Mouse (Mus musculus): ENCODE data around the gene Tab1. TPM values are rescaled to one million over a fixed set of nuclear protein-coding genes. Genes with fewer than 3 reads are reported as not detected.
"Not testable (repeated sequence)": the region's sequence is repeated elsewhere in the genome, so short reads cannot be mapped to it uniquely, and the experiment has no call there.

The Tab1 gene
- polyA plus RNA-seq, 1 experiment from 2014 or later, result 32.3 TPM

DNA sequence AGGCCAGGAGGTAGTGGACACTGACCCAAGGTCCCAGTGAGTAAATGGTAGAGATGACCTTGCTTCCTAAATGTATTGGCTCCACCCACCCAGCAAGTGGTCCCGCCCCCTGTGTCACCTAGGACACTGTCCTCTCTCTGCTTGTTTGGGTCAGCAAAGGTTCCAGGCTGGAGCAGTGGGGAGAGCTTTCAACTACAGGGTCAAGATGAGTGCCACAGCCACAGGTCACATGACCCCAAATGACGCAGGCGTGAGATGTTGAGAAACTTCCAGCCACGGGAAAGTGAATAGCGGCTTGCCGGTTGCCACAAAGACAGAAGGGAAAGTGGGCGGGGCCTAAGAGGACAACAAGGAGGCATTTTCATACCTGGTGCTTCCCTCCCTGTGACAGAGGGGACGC is 15.8 kb upstream of the Tab1 start:
- ChIA-PET POLR2A (no interaction called here), CTCF (no interaction called here)
- DNase-seq (ENCODE audit: low read depth, low spot score) (no peak), ATAC-seq (no peak)
- in situ Hi-C loops (cut with MboI; ENCODE audit: low pct_unique_long_range_greater_than_20kb), result no loop called here
- TF ChIP-seq CTCF (IDR thresholded peaks at IDR 0.05), result no peak
- no peaks in the 10 kb centered on the region for H3K27me3 ChIP-seq

DNA sequence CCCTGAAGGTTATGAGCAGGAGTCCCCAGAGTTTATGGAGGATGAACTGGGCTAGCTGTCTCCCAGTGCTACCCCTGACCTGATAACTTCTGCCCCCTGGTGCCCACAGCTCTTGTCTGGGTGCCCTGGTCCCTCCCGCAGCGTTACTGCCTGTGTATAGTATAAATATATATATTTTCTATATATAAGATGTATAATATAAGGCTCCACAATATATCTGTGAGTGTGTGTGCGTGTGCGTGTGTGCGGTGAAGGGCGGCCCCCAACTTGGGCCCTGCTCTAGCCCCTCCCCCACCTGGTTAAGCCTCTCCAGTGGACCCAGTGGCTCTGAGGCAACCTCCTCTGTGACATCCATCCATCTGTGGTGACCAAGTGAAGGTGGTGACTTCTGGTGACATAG is 13.9 kb upstream of the Tab1 start:
- no peak for TF ChIP-seq CTCF (IDR thresholded peaks at IDR 0.05)
- in situ Hi-C loops (cut with MboI; ENCODE audit: low pct_unique_long_range_greater_than_20kb), result no loop called here
- no peak for ATAC-seq
- DNase-seq (ENCODE audit: low read depth, low spot score), result no peak
- ChIA-PET CTCF (interaction anchor here (1.1 kb wide), 1 partner anchor 31 kb away, joined by 3 read pairs; no protein-coding TSS in a partner anchor), POLR2A (interaction anchor here (0.6 kb wide), 1 partner anchor 1128 kb away, joined by 4 read pairs; no protein-coding TSS in a partner anchor)
- H3K27me3 ChIP-seq, result no peaks in the 10 kb centered on the region

DNA sequence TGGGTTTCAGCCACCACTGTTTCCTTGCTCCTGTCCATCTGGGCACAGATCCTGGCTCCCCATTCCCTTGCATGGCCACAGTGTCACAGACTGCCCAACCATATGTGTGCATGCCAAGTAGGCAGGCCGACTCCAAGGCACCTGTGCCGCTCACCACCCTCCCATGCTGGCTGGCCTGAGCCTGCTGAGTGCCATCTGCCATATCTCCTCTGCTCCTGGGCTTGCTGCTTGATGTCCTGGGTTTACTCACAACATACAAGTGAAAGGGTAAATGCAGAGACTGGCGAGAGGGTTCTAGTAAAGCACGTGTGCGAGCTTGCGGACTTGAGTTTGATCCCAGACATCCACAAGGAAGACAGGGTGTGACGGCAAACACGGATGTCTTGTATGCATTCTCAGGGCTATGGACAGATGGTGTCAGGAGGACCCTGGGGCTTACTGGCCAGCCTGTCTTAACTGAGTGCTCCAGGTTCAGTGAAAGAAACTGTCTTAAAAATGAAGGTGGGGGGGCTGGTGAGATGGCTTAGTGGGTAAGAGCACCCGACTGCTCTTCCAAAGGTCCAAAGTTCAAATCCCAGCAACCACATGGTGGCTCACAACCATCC is 11.1 kb upstream of the Tab1 start:
- ATAC-seq (no peak), DNase-seq (ENCODE audit: low read depth, low spot score) (no peak)
- ChIA-PET POLR2A (no interaction called here), CTCF (interaction anchor here (0.9 to 1.6 kb wide), 3 partner anchors 8 to 33 kb away, joined by 3 to 4 read pairs (median 3); partner anchors contain the start of gene Syngr1)
- in situ Hi-C loops (cut with MboI; ENCODE audit: low pct_unique_long_range_greater_than_20kb), result no loop called here
- TF ChIP-seq CTCF (IDR thresholded peaks at IDR 0.05), result no peak
- H3K27me3 ChIP-seq, result no peaks in the 10 kb centered on the region

DNA sequence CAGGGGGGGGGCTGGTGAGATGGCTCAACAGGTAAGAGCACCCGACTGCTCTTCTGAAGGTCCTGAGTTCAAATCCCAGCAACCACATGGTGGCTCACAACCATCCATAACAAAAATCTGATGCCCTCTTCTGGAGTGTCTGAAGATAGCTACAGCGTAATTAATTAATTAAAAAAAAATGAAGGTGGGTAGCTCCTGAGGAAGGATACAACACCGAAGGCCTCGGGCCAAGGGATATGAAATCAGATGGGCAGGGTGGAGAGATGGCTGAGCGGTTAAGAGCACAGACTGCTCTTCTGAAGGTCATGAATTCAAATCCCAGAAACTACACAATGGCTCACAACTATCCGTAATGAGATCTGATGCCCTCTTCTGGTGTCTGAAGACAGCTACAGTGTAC is 10.5 kb upstream of the Tab1 start:
- DNase-seq (ENCODE audit: low read depth, low spot score); in situ Hi-C loops (cut with MboI; ENCODE audit: low pct_unique_long_range_greater_than_20kb): not testable (repeated sequence)
- CTCF ChIA-PET, result interaction anchor here (0.9 to 1.6 kb wide), 3 partner anchors 9 to 34 kb away, joined by 3 to 4 read pairs (median 3); partner anchors contain the start of gene Syngr1

DNA sequence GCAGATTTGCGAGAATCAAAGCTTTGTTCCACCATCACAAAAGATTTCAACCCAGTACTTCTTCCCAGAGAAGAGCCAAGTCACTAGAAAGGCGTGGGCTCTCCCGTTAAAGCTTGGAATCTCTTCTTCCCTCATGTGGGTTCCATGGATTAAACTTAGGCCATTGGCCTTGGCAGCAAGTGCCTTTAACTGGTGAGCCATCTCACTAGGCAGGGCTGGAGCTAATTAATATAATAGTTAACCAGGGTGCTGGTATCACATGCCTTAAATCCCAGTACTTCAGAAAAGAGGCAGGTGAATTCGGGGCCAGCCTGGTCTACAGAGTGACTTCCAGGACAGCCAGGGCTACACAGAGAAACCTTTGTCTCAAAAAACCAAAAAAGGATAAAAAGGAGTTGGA is 8.3 kb upstream of the Tab1 start:
- no peak for ATAC-seq
- in situ Hi-C loops (cut with MboI; ENCODE audit: low pct_unique_long_range_greater_than_20kb), result no loop called here
- ChIA-PET CTCF (interaction anchor here (1.2 kb wide), 1 partner anchor 91 kb away, joined by 3 read pairs; no protein-coding TSS in a partner anchor), POLR2A (interaction anchor here (2.2 kb wide), 1 partner anchor 25 kb away, joined by 6 read pairs; no protein-coding TSS in a partner anchor)
- no peak for TF ChIP-seq CTCF (IDR thresholded peaks at IDR 0.05)
- DNase-seq (ENCODE audit: low read depth, low spot score), result peak; percentile 43
- H3K27me3 ChIP-seq, result no peaks in the 10 kb centered on the region

More for the DNA sequence above, 10.5 kb upstream of the Tab1 start:
- H3K27me3 ChIP-seq, ATAC-seq, POLR2A ChIA-PET: not testable (repeated sequence)

DNA sequence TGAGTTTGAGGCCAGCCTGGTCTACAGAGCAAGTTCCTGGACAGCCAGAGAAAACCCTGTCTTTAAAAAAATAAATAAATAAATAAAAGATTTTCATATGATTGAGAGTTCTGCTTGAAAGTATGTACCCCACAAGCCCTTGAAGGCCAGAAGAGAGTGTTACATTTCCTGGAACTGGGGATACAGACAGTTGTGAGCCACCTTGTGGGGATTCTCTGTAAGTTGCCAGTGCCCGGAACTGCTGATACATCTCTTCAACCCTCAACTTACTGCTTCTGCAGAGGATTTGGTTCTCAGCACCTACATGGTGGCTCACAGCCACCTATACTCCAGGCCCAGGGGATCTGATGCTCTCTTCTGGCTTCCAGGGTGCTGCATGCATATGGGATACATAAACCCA is 5.7 kb upstream of the Tab1 start:
- CTCF ChIA-PET, result no interaction called here
- DNase-seq (ENCODE audit: low read depth, low spot score), result no peak

DNA sequence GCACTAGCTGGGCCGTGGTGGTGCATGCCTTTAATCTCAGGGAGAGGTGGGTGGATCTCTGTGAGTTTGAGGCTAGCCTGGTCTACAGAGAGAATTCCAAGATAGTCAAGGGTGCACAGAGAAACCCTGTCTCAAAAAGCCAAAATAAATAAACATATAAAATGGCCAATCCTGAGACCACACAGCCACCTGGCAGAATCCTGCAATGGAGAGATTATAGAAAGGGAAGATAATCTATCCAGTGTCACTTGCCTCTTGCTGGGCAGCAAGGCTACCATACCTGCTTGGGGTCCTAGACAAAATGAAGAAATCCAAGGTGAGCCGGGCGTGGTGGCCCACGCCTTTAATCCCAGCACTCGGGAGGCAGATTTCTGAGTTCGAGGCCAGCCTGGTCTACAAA is 2.9 kb upstream of the Tab1 start:
- CTCF ChIA-PET, result no interaction called here
- in situ Hi-C loops (cut with MboI; ENCODE audit: low pct_unique_long_range_greater_than_20kb), result loop anchor here (5.0 kb wide), 1 partner anchor 33 kb away; no protein-coding TSS in a partner anchor
- H3K27me3 ChIP-seq, result no peaks in the 10 kb centered on the region
- ATAC-seq (no peak), DNase-seq (ENCODE audit: low read depth, low spot score) (no peak)
- POLR2A ChIA-PET, result no interaction called here
- no peak for TF ChIP-seq CTCF (IDR thresholded peaks at IDR 0.05)

More for the DNA sequence above, 5.7 kb upstream of the Tab1 start:
- ATAC-seq, result no peak
- peak; percentile 52 for TF ChIP-seq CTCF (IDR thresholded peaks at IDR 0.05)
- in situ Hi-C loops (cut with MboI; ENCODE audit: low pct_unique_long_range_greater_than_20kb), result no loop called here
- no peaks in the 10 kb centered on the region for H3K27me3 ChIP-seq
- POLR2A ChIA-PET, result interaction anchor here (0.6 kb wide), 1 partner anchor 215 kb away, joined by 3 read pairs; no protein-coding TSS in a partner anchor

DNA sequence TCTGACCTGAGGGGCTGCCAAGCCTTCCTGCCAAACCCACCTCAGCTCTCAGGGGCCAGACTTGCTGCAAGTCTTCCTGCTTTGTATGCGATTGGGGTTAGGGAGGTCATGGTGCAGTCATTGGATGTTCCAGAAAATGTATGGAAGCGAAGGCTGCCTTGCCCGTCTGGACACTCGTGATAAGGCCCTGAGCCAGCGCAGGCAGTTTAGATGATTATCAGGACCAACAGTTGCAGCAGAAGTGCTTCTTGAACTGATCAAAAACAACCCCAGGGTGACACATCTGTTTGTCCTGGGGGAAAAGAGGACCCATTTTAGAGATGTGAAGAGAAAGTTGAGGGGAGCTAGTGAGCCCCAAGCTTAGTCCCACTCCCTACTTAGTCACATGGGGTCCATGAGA is 2.2 kb upstream of the Tab1 start:
- H3K27me3 ChIP-seq, result no peaks in the 10 kb centered on the region
- DNase-seq (ENCODE audit: low read depth, low spot score) (no peak), ATAC-seq (no peak)
- CTCF ChIA-PET, result no interaction called here
- POLR2A ChIA-PET, result no interaction called here
- in situ Hi-C loops (cut with MboI; ENCODE audit: low pct_unique_long_range_greater_than_20kb), result loop anchor here (5.0 kb wide), 1 partner anchor 33 kb away; no protein-coding TSS in a partner anchor
- TF ChIP-seq CTCF (IDR thresholded peaks at IDR 0.05), result no peak

DNA sequence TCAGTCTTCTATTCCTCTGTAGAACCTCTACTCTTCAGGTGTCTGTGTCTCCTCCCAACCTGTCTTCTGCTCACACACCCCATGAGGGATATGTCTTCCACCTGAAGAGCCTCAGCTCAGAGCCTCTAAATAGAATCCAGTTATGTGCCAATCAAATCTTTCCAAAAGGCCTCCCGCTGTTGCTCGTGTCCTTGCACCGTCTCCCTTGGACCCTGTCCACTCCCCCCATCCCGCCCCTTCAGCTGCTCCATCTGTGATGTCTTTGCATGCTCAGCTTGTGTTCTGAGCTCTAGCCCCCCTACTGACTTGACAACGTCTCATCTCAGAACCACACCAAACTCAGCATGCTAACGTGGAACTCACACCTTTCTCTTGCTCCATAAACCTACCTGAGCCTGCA is 1.5 kb upstream of the Tab1 start:
- POLR2A ChIA-PET, result no interaction called here
- in situ Hi-C loops (cut with MboI; ENCODE audit: low pct_unique_long_range_greater_than_20kb), result loop anchor here (5.0 kb wide), 1 partner anchor 34 kb away; no protein-coding TSS in a partner anchor

DNA sequence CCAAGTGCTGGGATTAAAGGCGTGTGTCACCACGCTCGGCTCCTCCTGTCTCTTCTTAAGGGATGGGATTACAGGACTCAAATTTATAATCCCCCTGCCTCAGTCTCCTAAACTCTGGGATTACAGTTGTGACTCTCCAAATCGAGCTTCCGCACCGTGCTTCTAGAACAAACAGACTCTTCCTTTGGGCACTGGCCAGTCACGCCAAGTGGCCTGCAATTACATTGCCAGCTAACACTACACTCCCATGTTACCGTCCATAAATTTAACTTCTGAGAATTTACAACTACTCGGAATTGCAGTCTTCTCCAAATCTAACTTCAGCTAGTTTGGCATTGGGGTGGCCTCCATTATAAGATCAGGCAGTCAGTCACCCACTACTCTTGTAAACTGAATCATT is 475 bp upstream of the Tab1 start:
- TF ChIP-seq CTCF (IDR thresholded peaks at IDR 0.05), result no peak
- POLR2A ChIA-PET, result interaction anchor here (1.1 kb wide), 2 partner anchors 25 to 51 kb away, joined by 3 to 4 read pairs; no protein-coding TSS in a partner anchor
- CTCF ChIA-PET, result interaction anchor here (1.3 kb wide), 1 partner anchor 25 kb away, joined by 3 read pairs; no protein-coding TSS in a partner anchor
- no peak for ATAC-seq
- DNase-seq (ENCODE audit: low read depth, low spot score), result no peak
- H3K27me3 ChIP-seq, result no peaks in the 10 kb centered on the region
- in situ Hi-C loops (cut with MboI; ENCODE audit: low pct_unique_long_range_greater_than_20kb), result loop anchor here (5.0 kb wide), 1 partner anchor 35 kb away; no protein-coding TSS in a partner anchor

More for the DNA sequence above, 1.5 kb upstream of the Tab1 start:
- ATAC-seq, result no peak
- H3K27me3 ChIP-seq, result no peaks in the 10 kb centered on the region
- no peak for TF ChIP-seq CTCF (IDR thresholded peaks at IDR 0.05)
- CTCF ChIA-PET, result no interaction called here
- DNase-seq (ENCODE audit: low read depth, low spot score), result no peak
